ENCODE assay signal across 20 mouse cellular contexts in the genomic region with DNA sequence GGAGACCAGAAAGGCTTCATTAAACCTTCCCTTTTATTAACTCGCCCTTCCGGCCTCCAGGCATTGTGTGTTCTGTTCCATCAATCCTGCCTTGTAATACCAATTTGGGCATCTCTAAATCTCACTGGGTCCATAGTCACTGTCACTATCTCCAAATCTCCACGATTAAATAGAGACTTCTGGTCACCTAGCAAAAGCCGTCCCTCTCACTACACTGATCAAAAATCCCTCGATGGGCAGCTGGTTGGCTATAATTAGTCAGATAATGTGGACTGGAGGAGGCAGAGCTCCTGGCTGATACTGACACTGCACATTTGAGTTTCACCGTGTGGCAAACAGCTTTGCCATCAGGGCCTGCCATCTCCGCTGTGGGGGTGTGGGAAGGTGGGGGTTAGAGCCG. TPM values are rescaled to one million over a fixed set of nuclear protein-coding genes. Genes with fewer than 3 reads are reported as not detected.
DNase-seq lines count a peak whose midpoint lies in the region; ATAC-seq lines count a peak whose summit lies in the region.
"Had no signal": no experiment of that assay in that cellular context is flagged by ENCODE, and none has a peak within 500 bp of the region (broad histone marks: within the 10 kb centered on the region; RNA-seq: fewer than 3 reads in every experiment).

No protein-coding gene starts in this region.

- no peaks in the 10 kb centered on the region for H3K36me3 ChIP-seq in midbrain, embryonic 11.5 days (ENCODE audit: control insufficient read depth, insufficient read depth, low read length)
- H3K36me3 ChIP-seq in midbrain, embryonic 15.5 days (replicated peaks): no peaks in the 10 kb centered on the region
- H3K36me3 ChIP-seq: G1E had no signal

- H3K27ac ChIP-seq in midbrain, embryonic 11.5 days (ENCODE audit: low read depth, low read length): no peak overlapping the region
- H3K27ac ChIP-seq in midbrain, embryonic 15.5 days: no peak overlapping the region

- no peak overlapping the region for H3K4me2 ChIP-seq in midbrain, embryonic 11.5 days
- H3K4me2 ChIP-seq in midbrain, embryonic 15.5 days: no peak overlapping the region

- H3K4me3 ChIP-seq in midbrain, embryonic 11.5 days (ENCODE audit: low read depth, low read length): no peak overlapping the region
- no peak overlapping the region for H3K4me3 ChIP-seq in midbrain, embryonic 15.5 days

- DNase-seq in midbrain, embryonic 11.5 days (ENCODE audit: low spot score, missing footprints): peak; percentile 19
- DNase-seq in MN1 (ENCODE audit: low spot score): peak; percentile 67
- DNase-seq in adrenal gland, postnatal 25 days: no peak
- DNase-seq: adrenal gland, adult 2 months; adrenal gland, adult 8-10 months; adrenal gland, postnatal 10 days; adrenal gland, postnatal 14 days; adrenal gland, postnatal 36 days; B cell, adult 2 months; cerebellum, adult 11 months; cerebellum, adult 11-12 months; cerebellum, adult 18-20 months; cerebellum, adult 2 months; cerebellum, adult 8-10 months had no signal

- H3K27me3 ChIP-seq in midbrain, embryonic 11.5 days (ENCODE audit: control insufficient read depth, insufficient read depth, low read length): no peaks in the 10 kb centered on the region
- no peaks in the 10 kb centered on the region for H3K27me3 ChIP-seq in midbrain, embryonic 15.5 days (replicated peaks)
- H3K27me3 ChIP-seq: Patski had no signal

- 83% methylated on average over 8 of the region's 8 CpGs for WGBS in midbrain, embryonic 11.5 days
- 71% methylated on average over 8 of the region's 8 CpGs for WGBS in midbrain, embryonic 15.5 days

- no peaks in the 10 kb centered on the region for H3K9me3 ChIP-seq in midbrain, embryonic 11.5 days (ENCODE audit: control insufficient read depth, low read length)
- no peaks in the 10 kb centered on the region for H3K9me3 ChIP-seq in midbrain, embryonic 15.5 days

- peaks cover 12% of the 10 kb centered on the region for H3K4me1 ChIP-seq in midbrain, embryonic 11.5 days (ENCODE audit: control insufficient read depth, insufficient read depth, low read length)
- peaks cover 10% of the 10 kb centered on the region for H3K4me1 ChIP-seq in midbrain, embryonic 15.5 days

- ATAC-seq in midbrain, embryonic 11.5 days (ENCODE audit: low FRiP score): no peak
- ATAC-seq in midbrain, embryonic 15.5 days (replicated peaks): no peak
- ATAC-seq: activated CD4-positive, CD25-positive, alpha-beta regulatory T cell, adult 4 months; CD4-positive, CD25-positive, alpha-beta regulatory T cell, adult 4 months; Patski had no signal

- H3K9ac ChIP-seq in midbrain, embryonic 11.5 days (ENCODE audit: low read length): no peak overlapping the region
- H3K9ac ChIP-seq in midbrain, embryonic 15.5 days: no peak overlapping the region

RNA-seq across cellular contexts. Expression of gene Vwf, which starts 42.5 kb away (rescaled TPM):
- polyA plus RNA-seq in midbrain, embryonic 11.5 days (2014; fragmentation: Nextera tagmentation; extraction: Ambion mirVana): 13.9 and 15.8 TPM in 2 replicates
- polyA plus RNA-seq in midbrain, embryonic 15.5 days (2015; fragmentation: Nextera tagmentation; extraction: Ambion mirVana): 10.8 and 11.3 TPM in 2 replicates
- 5.8 and 6.9 TPM in 2 replicates for total RNA-seq in adrenal gland, postnatal 25 days (2021)
- total RNA-seq: CH12.LX had no signal
- polyA plus RNA-seq: CD4-positive, CD25-positive, alpha-beta regulatory T cell, adult 4 months had no signal
